Mouse (Mus musculus) embryo, embryonic 10 days (tissue): ENCODE data around the gene Wfs1.
A peak's percentile ranks its signal among the peaks of the same experiment; 100 is the strongest.
"Not testable (repeated sequence)": the region's sequence is repeated elsewhere in the genome, so short reads cannot be mapped to it uniquely, and the experiment has no call there.

Experiments used
- DNase-seq: peaks from one replicate; pipeline ENCODE4 v3.0.0-alpha.2; 2015; ENCODE audit warnings: low spot score

Gene Wfs1

GRCm38 (mm10) chr5:36986617-36987016 is 2.4 kb downstream of the Wfs1 start:
- no peak for DNase-seq

- DNase-seq: no peak
These were observed 6.7 kb downstream of the Wfs1 start for GRCm38 (mm10) chr5:36982271-36982670.

GRCm38 (mm10) chr5:36979631-36980030 is 9.4 kb downstream of the Wfs1 start:
- DNase-seq: no peak

- DNase-seq: no peak
These were observed 10.0 kb downstream of the Wfs1 start for GRCm38 (mm10) chr5:36979001-36979400.

GRCm38 (mm10) chr5:36977809-36978208 is 11.2 kb downstream of the Wfs1 start:
- DNase-seq: no peak

- DNase-seq: no peak
These were observed 13.7 kb downstream of the Wfs1 start for GRCm38 (mm10) chr5:36975336-36975735.

- DNase-seq: no peak
These were observed 17.4 kb downstream of the Wfs1 start for GRCm38 (mm10) chr5:36971587-36971986.

- DNase-seq: peak; percentile 63
These were observed 28.5 kb downstream of the Wfs1 start for GRCm38 (mm10) chr5:36960501-36960900.

- DNase-seq: peak; percentile 80
These were observed 30.2 kb downstream of the Wfs1 start for GRCm38 (mm10) chr5:36958837-36959236.

- DNase-seq: peak; percentile 42
These were observed 33.6 kb downstream of the Wfs1 start for GRCm38 (mm10) chr5:36955366-36955765.

GRCm38 (mm10) chr5:36952311-36952710 is 36.7 kb downstream of the Wfs1 start:
- DNase-seq: no peak

GRCm38 (mm10) chr5:36950871-36951270 is 38.1 kb downstream of the Wfs1 start:
- DNase-seq: no peak

GRCm38 (mm10) chr5:36948831-36949230 is 40.2 kb downstream of the Wfs1 start:
- peak; percentile 85 for DNase-seq

GRCm38 (mm10) chr5:36946445-36946844 is 42.6 kb downstream of the Wfs1 start:
- peak; percentile 82 for DNase-seq

- DNase-seq: no peak
These were observed 43.3 kb downstream of the Wfs1 start for GRCm38 (mm10) chr5:36945713-36946112.

GRCm38 (mm10) chr5:36945102-36945701 is 43.8 kb downstream of the Wfs1 start:
- DNase-seq: no peak

- DNase-seq: no peak
These were observed 44.5 kb downstream of the Wfs1 start for GRCm38 (mm10) chr5:36944552-36944951.

GRCm38 (mm10) chr5:36942446-36942845 is 46.6 kb downstream of the Wfs1 start:
- no peak for DNase-seq

- DNase-seq: not testable (repeated sequence)
These were observed 50.0 kb downstream of the Wfs1 start for GRCm38 (mm10) chr5:36938991-36939390.

GRCm38 (mm10) chr5:36938021-36938420 is 51.0 kb downstream of the Wfs1 start:
- no peak for DNase-seq

GRCm38 (mm10) chr5:36936548-36936947 is 52.5 kb downstream of the Wfs1 start:
- DNase-seq: no peak

GRCm38 (mm10) chr5:36935486-36936473 is 53.2 kb downstream of the Wfs1 start:
- peak; percentile 66 for DNase-seq

GRCm38 (mm10) chr5:36933383-36933782 is 55.6 kb downstream of the Wfs1 start:
- no peak for DNase-seq
